Mouse (Mus musculus) CH12.LX (cell line): ENCODE measurements around the gene Eif4g2. TPM values are rescaled to one million over a fixed set of nuclear protein-coding genes. Genes with fewer than 3 reads are reported as not detected.

Experiments used
- DNase-seq: peaks from one replicate; pipeline ENCODE4 v3.0.0-alpha.2; 2013; ENCODE audit errors: extremely low read depth
- H3K27ac ChIP-seq: 2 replicates; pipeline ENCODE4 v1.5.1; 2012; ENCODE audit warnings: low read depth, mild to moderate bottlenecking, control low read depth, moderate library complexity; ENCODE audit not compliant: insufficient read depth
- H3K27me3 ChIP-seq: replicated peaks from 2 replicates; pipeline ENCODE3; 2012; ENCODE audit warnings: inconsistent platforms
- H3K36me3 ChIP-seq, 2 experiments: replicated peaks in 1 of 2; 2 replicates each; pipeline versions ENCODE3 to v1.6.1; 2012; ENCODE audit warnings: inconsistent platforms in 1 of 2, low read length in 1 of 2, mild to moderate bottlenecking in 1 of 2, mixed read lengths in 1 of 2, moderate library complexity in 1 of 2; ENCODE audit not compliant: control insufficient read depth in 1 of 2, insufficient read depth in 1 of 2
- H3K4me1 ChIP-seq, 2 experiments: 2 replicates each; pipeline ENCODE4 v1.6.1; 2012; ENCODE audit warnings: inconsistent platforms in 1 of 2, moderate library complexity in 1 of 2; ENCODE audit not compliant: insufficient read depth in 2 of 2, control insufficient read depth in 1 of 2
- H3K4me2 ChIP-seq: 2 replicates; pipeline ENCODE4 v1.6.1; 2012; ENCODE audit warnings: low read depth, mild to moderate bottlenecking, control low read depth; ENCODE audit not compliant: poor library complexity, insufficient read depth, severe bottlenecking
- H3K4me3 ChIP-seq, 3 experiments: fragments of 150-350 bp in 1 of 3; sonication (generic) in 1 of 3; replicated peaks in 1 of 3; 2 replicates each; pipeline versions ENCODE3 to v1.5.1; 2011 to 2012; ENCODE audit warnings: low read depth in 2 of 3, low read length in 2 of 3, mild to moderate bottlenecking in 2 of 3, moderate library complexity in 2 of 3, control low read depth in 1 of 3, improper control_type of control experiment in 1 of 3, inconsistent platforms in 1 of 3, mixed read lengths in 1 of 3; ENCODE audit not compliant: poor library complexity in 1 of 3
- H3K79me2 ChIP-seq: replicated peaks from 2 replicates; pipeline ENCODE4 v1.6.1; 2012; ENCODE audit warnings: mild to moderate bottlenecking, moderate library complexity; ENCODE audit not compliant: control insufficient read depth, poor library complexity, insufficient read depth, severe bottlenecking; ENCODE audit errors: extremely low read depth
- H3K9ac ChIP-seq: 2 replicates; pipeline ENCODE4 v1.6.1; 2012; ENCODE audit warnings: low read depth, mild to moderate bottlenecking, control low read depth, moderate library complexity; ENCODE audit not compliant: insufficient read depth
- H3K9me3 ChIP-seq: replicated peaks from 2 replicates; pipeline ENCODE3; 2012; ENCODE audit warnings: low read length, inconsistent platforms, mixed read lengths
- BHLHE40 ChIP-seq: IDR thresholded peaks from 2 replicates; pipeline ENCODE4 v1.6.1; 2011; ENCODE audit warnings: mild to moderate bottlenecking, low read depth, low read length, improper control_type of control experiment
- ELF1 ChIP-seq: IDR thresholded peaks from 2 replicates; pipeline ENCODE4 v1.6.1; 2014; ENCODE audit warnings: low read depth, mild to moderate bottlenecking, inconsistent platforms, low read length, improper control_type of control experiment
- EP300 ChIP-seq: IDR thresholded peaks from 2 replicates; pipeline ENCODE4 v1.6.1; 2011; ENCODE audit warnings: low read length, improper control_type of control experiment
- GABPA ChIP-seq: IDR thresholded peaks from 2 replicates; pipeline ENCODE4 v1.6.1; 2012; ENCODE audit warnings: low read depth, low read length, improper control_type of control experiment, inconsistent platforms; ENCODE audit not compliant: insufficient replicate concordance
- HCFC1 ChIP-seq: IDR thresholded peaks from 2 replicates; pipeline ENCODE4 v1.6.1; 2012; ENCODE audit warnings: low read depth, mild to moderate bottlenecking, inconsistent platforms, low read length, improper control_type of control experiment
- MAFK ChIP-seq: IDR thresholded peaks from 2 replicates; pipeline ENCODE4 v1.6.1; 2011; ENCODE audit warnings: low read length, improper control_type of control experiment; ENCODE audit not compliant: insufficient replicate concordance
- MYC ChIP-seq: IDR thresholded peaks from 2 replicates; pipeline ENCODE4 v1.6.1; 2011; ENCODE audit warnings: low read depth, mild to moderate bottlenecking, improper control_type of control experiment, low read length
- POLR2A ChIP-seq: IDR thresholded peaks from 2 replicates; pipeline ENCODE4 v1.6.1; 2011; ENCODE audit warnings: low read depth, mild to moderate bottlenecking, improper control_type of control experiment, low read length
- POLR2AphosphoS2 ChIP-seq: IDR thresholded peaks from 2 replicates; pipeline ENCODE4 v1.6.1; 2011; ENCODE audit warnings: low read depth, low read length, improper control_type of control experiment
- USF2 ChIP-seq: conservative IDR thresholded peaks from 2 replicates; pipeline ENCODE4 v1.6.1; 2011; ENCODE audit warnings: low read depth, low read length, improper control_type of control experiment
- ZNF384 ChIP-seq: IDR thresholded peaks from 2 replicates; pipeline ENCODE4 v1.6.1; 2012; ENCODE audit warnings: low read depth, low read length, improper control_type of control experiment, inconsistent platforms
- dilution Hi-C: fragments of 300-500 bp; cut with MboI; formaldehyde crosslinking; loops from 2 replicates; pipeline ENCODE4 v1.14.3; 2020; ENCODE audit warnings: low sequenced_read_pairs; ENCODE audit not compliant: extremely low pct_unique_long_range_greater_than_20kb, extremely low pct_ligation_motif_present
- in situ Hi-C: fragments of 300-500 bp; cut with MboI; formaldehyde crosslinking; loops from 3 replicates; pipeline ENCODE4 v1.14.3; 2019; ENCODE audit warnings: low sequenced_read_pairs, low pct_ligation_motif_present, low pct_unique_long_range_greater_than_20kb, mixed read lengths
- polyA plus RNA-seq: library from polyadenylated mRNA; unstranded; fragments of >175 nt; gene quantifications from 2 replicates; pipeline ENCODE4 v1.2.1, GENCODE M21; 2012; ENCODE audit warnings: low read depth; ENCODE audit not compliant: insufficient read length
- total RNA-seq, 2 experiments: library from RNA; depleted of rRNA; stranded (reverse); fragments of 300-350 nt in 1 of 2; fragments of >200 nt in 1 of 2; gene quantifications; 2 replicates each; pipeline ENCODE4 v1.2.3; 2012 to 2014

Gene Eif4g2
- total and polyA plus RNA-seq, 3 experiments, result 217 to 821 (median 744) TPM

DNA sequence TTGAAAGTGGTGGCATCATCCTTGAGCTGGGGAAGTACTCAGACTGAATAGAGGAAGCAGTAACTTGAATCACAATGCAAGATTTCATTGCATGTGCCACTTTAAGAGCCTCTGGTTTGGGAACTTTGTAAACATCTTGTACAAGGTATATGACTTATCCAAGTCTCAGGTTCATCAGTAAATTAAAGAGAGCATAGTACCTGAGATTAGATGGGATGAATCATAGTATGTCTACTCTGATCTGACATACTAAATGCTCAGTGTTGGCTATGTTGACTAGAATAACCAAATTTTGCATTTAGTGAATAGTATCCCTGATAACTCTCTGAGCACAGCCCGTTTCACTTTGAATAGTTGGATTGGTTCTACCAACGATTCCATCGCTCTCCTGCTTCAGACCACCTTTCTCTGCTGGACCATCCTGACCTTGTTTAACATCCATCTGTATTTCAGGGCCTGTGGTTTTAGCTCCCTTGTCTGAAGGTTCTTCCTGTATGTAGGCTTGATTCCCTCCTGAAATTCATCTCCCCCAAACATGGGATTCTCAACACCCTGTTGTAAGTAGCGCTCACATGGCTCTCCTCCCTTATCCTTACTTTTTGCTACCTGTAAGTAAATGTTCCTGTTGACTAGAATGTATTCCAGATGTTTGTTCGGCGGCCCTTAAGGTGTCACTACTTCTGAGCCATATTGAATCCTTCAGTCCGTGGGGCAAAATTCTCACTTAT is 13.2 kb downstream of the Eif4g2 start:
- TF ChIP-seq POLR2A (0 out of 2 replicates have a peak, but pooled peaks have one; percentile 17), HCFC1 (no peak)
- H3K4me3 ChIP-seq, result no peak overlapping the region

DNA sequence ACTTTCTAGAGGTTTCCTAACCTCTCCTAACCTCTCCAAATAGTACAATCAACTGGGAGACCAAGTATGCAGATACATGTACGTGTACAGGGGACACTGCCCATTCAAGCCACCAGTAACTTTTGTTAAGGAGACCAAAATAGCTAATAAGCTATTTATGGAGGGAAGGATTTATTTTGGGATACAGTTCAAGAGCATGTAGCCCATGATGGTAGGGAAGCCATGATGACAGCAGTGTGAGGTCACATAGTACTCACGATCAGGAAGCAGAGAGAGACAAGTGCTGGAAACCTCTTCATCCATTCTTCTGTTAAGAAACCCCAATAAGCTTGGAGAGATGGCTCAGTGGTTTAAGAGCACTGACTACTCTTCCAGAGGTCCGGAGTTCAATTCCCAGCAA is 14.6 kb downstream of the Eif4g2 start:
- dilution Hi-C loops (no loop called here), in situ Hi-C loops (no loop called here)
- H3K36me3 ChIP-seq, result peaks cover 43 to 54% of the 10 kb centered on the region in 2 experiments

More for the DNA sequence above, 13.2 kb downstream of the Eif4g2 start:
- Histone ChIP-seq H3K4me2 (no peak overlapping the region), H3K4me1 (no peaks in the 10 kb centered on the region), H3K27me3 (no peaks in the 10 kb centered on the region), H3K27ac (no peak overlapping the region; the same call in 1 of the 2 replicates), H3K9ac (no peak overlapping the region), H3K36me3 (peaks cover 54 to 68% of the 10 kb centered on the region in 2 experiments), H3K79me2 (peaks cover 1% of the 10 kb centered on the region; the same call in 1 of the 2 replicates), H3K9me3 (peaks cover 18% of the 10 kb centered on the region)
- no peak for DNase-seq
- dilution Hi-C loops (no loop called here), in situ Hi-C loops (no loop called here)

DNA sequence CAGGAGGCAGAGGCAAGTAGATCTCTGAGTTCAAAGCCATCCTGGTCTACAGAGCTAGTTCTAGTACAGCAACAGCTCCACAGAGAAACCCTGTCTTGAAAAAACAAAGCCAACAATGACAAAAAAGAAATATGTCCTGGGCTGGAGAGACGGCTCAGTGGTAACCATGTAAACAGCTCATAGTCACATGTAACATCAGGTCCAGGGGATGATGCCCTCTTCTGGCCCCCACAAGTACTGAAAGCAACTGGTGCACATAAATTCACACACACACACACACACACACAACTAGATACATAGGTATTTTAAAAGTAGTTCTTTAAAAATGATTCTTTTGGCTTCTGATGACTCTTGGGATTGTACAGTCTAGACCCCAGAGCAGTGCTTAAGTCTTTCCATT is 19.9 kb downstream of the Eif4g2 start:
- Histone ChIP-seq H3K4me2 (no peak overlapping the region), H3K9me3 (peaks cover 4% of the 10 kb centered on the region), H3K9ac (no peak overlapping the region), H3K79me2 (no peaks in the 10 kb centered on the region), H3K27ac (no peak overlapping the region), H3K4me1 (no peaks in the 10 kb centered on the region), H3K36me3 (peaks cover 4 to 16% of the 10 kb centered on the region in 2 experiments), H3K4me3 (no peak overlapping the region), H3K27me3 (no peaks in the 10 kb centered on the region)
- no peak for DNase-seq
- dilution Hi-C loops, result no loop called here
- in situ Hi-C loops, result no loop called here
- TF ChIP-seq MYC (no peak), MAFK (no peak), ELF1 (no peak), USF2 (no peak), GABPA (no peak)

More for the DNA sequence above, 14.6 kb downstream of the Eif4g2 start:
- no peak overlapping the region for H3K27ac ChIP-seq
- TF ChIP-seq POLR2AphosphoS2 (no peak), EP300 (no peak), BHLHE40 (no peak), ZNF384 (no peak)
- TF ChIP-seq, all 38 proteins: peak for 0
- H3K9ac ChIP-seq, result no peak overlapping the region
- H3K4me3 ChIP-seq, result no peak overlapping the region
- H3K4me2 ChIP-seq, result no peak overlapping the region
- H3K79me2 ChIP-seq, result no peaks in the 10 kb centered on the region
- no peaks in the 10 kb centered on the region for H3K27me3 ChIP-seq
- peaks cover 18% of the 10 kb centered on the region for H3K9me3 ChIP-seq
- no peak for DNase-seq
- H3K4me1 ChIP-seq, result no peaks in the 10 kb centered on the region
